Mouse (Mus musculus): ENCODE measurements at regions not wholly inside any gene's neighbourhood (a gene's known extent, or its start where the extent isn't known, plus 50 kb on each side); places are given as distances from the start of the nearest gene placed in this dataset.

GRCm38 (mm10) chr13:106562588-106562987, 374.2 kb downstream of the Ipo11 start:
- TF ChIP-seq CTCF (IDR thresholded peaks at IDR 0.05; ENCODE audit: borderline replicate concordance, insufficient read depth, low read length) (no peak), POLR2A (IDR thresholded peaks at IDR 0.05; ENCODE audit: low read depth, low read length) (no peak)

All from embryonic fibroblast, embryonic 13.5 days (primary cell).